Comparison of ENCODE assay signal across 21 mouse cellular contexts in the genomic region with DNA sequence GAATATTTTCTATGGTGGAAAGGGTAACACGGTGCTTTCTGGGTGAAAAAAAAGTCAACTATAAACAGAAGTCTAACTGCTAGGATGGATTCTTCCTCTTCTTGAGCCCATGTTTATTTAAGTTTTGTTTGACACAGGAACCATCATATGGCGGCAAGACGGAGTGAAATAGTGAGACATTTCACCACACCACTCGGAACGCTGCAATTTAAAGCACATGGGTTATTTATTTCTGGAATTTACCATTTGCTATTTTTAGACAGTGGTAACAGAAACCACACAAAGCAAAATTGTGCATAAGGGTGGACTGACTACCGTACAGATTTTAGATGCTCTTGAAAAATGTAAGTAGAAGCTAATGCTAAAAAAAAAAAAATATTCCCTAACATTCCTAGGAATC.
DNase-seq lines count a peak whose midpoint lies in the region; ATAC-seq lines count a peak whose summit lies in the region.
"Had no signal": no experiment of that assay in that cellular context is flagged by ENCODE, and none has a peak within 500 bp of the region (broad histone marks: within the 10 kb centered on the region; RNA-seq: fewer than 3 reads in every experiment).

No protein-coding gene starts in this region.

- no peaks in the 10 kb centered on the region for H3K27me3 ChIP-seq in embryonic facial prominence, embryonic 15.5 days
- H3K27me3 ChIP-seq in hindbrain, embryonic 13.5 days = no peaks in the 10 kb centered on the region
- no peaks in the 10 kb centered on the region for H3K27me3 ChIP-seq in hindbrain, embryonic 16.5 days (replicated peaks; ENCODE audit: control insufficient read depth, insufficient read depth, low read length)
- H3K27me3 ChIP-seq: forebrain, embryonic 15.5 days; heart, embryonic 13.5 days had no signal

- ATAC-seq in frontal cortex, adult (ENCODE audit: low TSS enrichment) = peak; percentile 64
- peak; percentile 54 for ATAC-seq in embryonic facial prominence, embryonic 15.5 days (ENCODE audit: insufficient number of reproducible peaks, low FRiP score, low TSS enrichment, low read depth)
- ATAC-seq in hindbrain, embryonic 13.5 days (ENCODE audit: low FRiP score) = no peak
- no peak for ATAC-seq in hindbrain, embryonic 16.5 days
- ATAC-seq: forebrain, embryonic 15.5 days; hindbrain, postnatal 0 days had no signal

- no peak for DNase-seq in frontal cortex, postnatal 36 days (ENCODE audit: low spot score in 2 of 2)
- DNase-seq in 3T3-L1 (ENCODE audit: low read depth, low spot score) = peak; percentile 59
- DNase-seq in brain, adult 2 months (ENCODE audit: low read depth, low spot score) = peak; percentile 42
- DNase-seq: adrenal gland, postnatal 10 days; cerebellum, adult 11-12 months; cerebellum, adult 9-10 months; cerebellum, postnatal 25 days; gastrocnemius, adult 2 months; gastrocnemius, postnatal 25 days; heart, postnatal 36 days; kidney, adult 11 months had no signal

- H3K4me3 ChIP-seq in embryonic facial prominence, embryonic 15.5 days (replicated peaks) = no peak overlapping the region
- H3K4me3 ChIP-seq in hindbrain, embryonic 13.5 days = no peak overlapping the region
- no peak overlapping the region for H3K4me3 ChIP-seq in hindbrain, embryonic 16.5 days (ENCODE audit: low read length)
- H3K4me3 ChIP-seq: erythroblast, embryonic 14.5 days; forebrain, embryonic 10.5 days; forebrain, embryonic 15.5 days; gastrocnemius, adult 2 months; heart, embryonic 13.5 days had no signal

- H3K36me3 ChIP-seq in embryonic facial prominence, embryonic 15.5 days = no peaks in the 10 kb centered on the region
- no peaks in the 10 kb centered on the region for H3K36me3 ChIP-seq in hindbrain, embryonic 13.5 days
- H3K36me3 ChIP-seq in hindbrain, embryonic 16.5 days (ENCODE audit: control insufficient read depth, insufficient read depth, low read length) = no peaks in the 10 kb centered on the region
- H3K36me3 ChIP-seq: forebrain, embryonic 10.5 days; forebrain, embryonic 15.5 days; G1E; heart, embryonic 13.5 days had no signal

- H3K9me3 ChIP-seq in embryonic facial prominence, embryonic 15.5 days (replicated peaks) = no peaks in the 10 kb centered on the region
- no peaks in the 10 kb centered on the region for H3K9me3 ChIP-seq in hindbrain, embryonic 13.5 days
- H3K9me3 ChIP-seq in hindbrain, embryonic 16.5 days (ENCODE audit: control insufficient read depth, low read length) = no peaks in the 10 kb centered on the region
- H3K9me3 ChIP-seq: forebrain, embryonic 10.5 days; forebrain, embryonic 15.5 days; G1E; heart, embryonic 13.5 days had no signal

- H3K4me2 ChIP-seq in embryonic facial prominence, embryonic 15.5 days (replicated peaks) = no peak overlapping the region
- H3K4me2 ChIP-seq in hindbrain, embryonic 13.5 days = no peak overlapping the region
- no peak overlapping the region for H3K4me2 ChIP-seq in hindbrain, embryonic 16.5 days (ENCODE audit: low read length)
- H3K4me2 ChIP-seq: forebrain, embryonic 15.5 days; heart, embryonic 13.5 days had no signal

- H3K27ac ChIP-seq in embryonic facial prominence, embryonic 15.5 days (replicated peaks) = peak overlapping the region; percentile 63; the same call in 1 of the 2 replicates
- no peak overlapping the region for H3K27ac ChIP-seq in hindbrain, embryonic 13.5 days
- H3K27ac ChIP-seq in hindbrain, embryonic 16.5 days (ENCODE audit: low read depth, low read length) = no peak overlapping the region
- H3K27ac ChIP-seq: forebrain, embryonic 10.5 days; forebrain, embryonic 15.5 days; gastrocnemius, adult 2 months; heart, embryonic 13.5 days; hindbrain, postnatal 0 days had no signal

- no peak overlapping the region for H3K9ac ChIP-seq in embryonic facial prominence, embryonic 15.5 days
- H3K9ac ChIP-seq in hindbrain, embryonic 13.5 days = no peak overlapping the region
- no peak overlapping the region for H3K9ac ChIP-seq in hindbrain, embryonic 16.5 days (ENCODE audit: low read depth, low read length)
- H3K9ac ChIP-seq: forebrain, embryonic 15.5 days; heart, embryonic 13.5 days had no signal

- H3K4me1 ChIP-seq in embryonic facial prominence, embryonic 15.5 days = 0 out of 2 replicates have a peak, but pooled peaks cover 4% of the 10 kb centered on the region
- H3K4me1 ChIP-seq in hindbrain, embryonic 13.5 days (replicated peaks) = no peaks in the 10 kb centered on the region
- no peaks in the 10 kb centered on the region for H3K4me1 ChIP-seq in hindbrain, embryonic 16.5 days (ENCODE audit: control insufficient read depth, insufficient read depth, low read depth, low read length)
- H3K4me1 ChIP-seq: forebrain, embryonic 10.5 days; forebrain, embryonic 15.5 days; heart, embryonic 13.5 days had no signal

- WGBS in embryonic facial prominence, embryonic 15.5 days = 25% methylated on average over 6 of the region's 6 CpGs
- 85% methylated on average over 6 of the region's 6 CpGs for WGBS in hindbrain, embryonic 13.5 days
- WGBS in hindbrain, embryonic 16.5 days = 79% methylated on average over 6 of the region's 6 CpGs

Comparison
In these comparisons a context has a peak if more than half of its experiments do, and no peak if none do; other contexts are left out.
1. ATAC-seq: peak in frontal cortex, adult (single experiment) and embryonic facial prominence, embryonic 15.5 days (single experiment); none in hindbrain, embryonic 13.5 days (single experiment) and hindbrain, embryonic 16.5 days (single experiment).
2. DNase-seq: peak in 3T3-L1 (single experiment) and brain, adult 2 months (single experiment); none in frontal cortex, postnatal 36 days (0 of 2).